Mouse (Mus musculus): ENCODE data around the gene Krt77. TPM values are rescaled to one million over a fixed set of nuclear protein-coding genes. Genes with fewer than 3 reads are reported as not detected.

Krt77 gene
- polyA plus RNA-seq (2015; fragmentation: Nextera tagmentation; extraction: Ambion mirVana) = 0.10 TPM in 1 of 2 replicates, not detected in the other

DNA sequence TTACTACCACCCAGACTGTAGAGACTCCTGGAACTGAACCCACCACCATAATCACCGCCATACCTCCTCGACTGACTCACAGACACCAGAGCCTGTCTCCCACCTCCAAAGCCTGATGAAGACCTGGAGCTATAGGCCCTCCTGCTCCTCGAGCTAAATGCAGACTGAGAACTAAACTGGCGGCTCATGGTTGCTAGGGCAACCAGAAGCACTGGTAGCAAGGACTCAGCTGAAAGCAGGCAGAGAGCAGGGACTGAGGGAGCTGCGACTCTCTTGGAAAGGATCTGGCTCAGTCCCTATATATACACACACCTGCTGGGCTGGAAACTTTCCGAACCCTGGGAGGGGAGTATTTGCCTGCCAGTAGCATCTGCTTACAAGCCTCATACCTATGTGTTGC is at the start of gene Krt77:
Gene Krt77, minus strand, starts transcription at position 275 of the 400 bp plus-strand sequence.
- no peaks in the 10 kb centered on the region for H3K36me3 ChIP-seq
- H3K27me3 ChIP-seq = 0 out of 2 replicates have a peak, but pooled peaks cover 15% of the 10 kb centered on the region
- 27% methylated on average over 6 of the region's 6 CpGs for WGBS
- H3K9ac ChIP-seq = no peak within 1 kb of the TSS
- ATAC-seq (ENCODE audit: low FRiP score) = no peak
- no peaks in the 10 kb centered on the region for H3K9me3 ChIP-seq
- H3K4me3 ChIP-seq = no peak within 1 kb of the TSS
- H3K4me1 ChIP-seq (replicated peaks) = no peaks in the 10 kb centered on the region; the same call in 1 of the 2 replicates
- no peak within 1 kb of the TSS for H3K4me2 ChIP-seq
- no peak within 1 kb of the TSS for H3K27ac ChIP-seq

DNA sequence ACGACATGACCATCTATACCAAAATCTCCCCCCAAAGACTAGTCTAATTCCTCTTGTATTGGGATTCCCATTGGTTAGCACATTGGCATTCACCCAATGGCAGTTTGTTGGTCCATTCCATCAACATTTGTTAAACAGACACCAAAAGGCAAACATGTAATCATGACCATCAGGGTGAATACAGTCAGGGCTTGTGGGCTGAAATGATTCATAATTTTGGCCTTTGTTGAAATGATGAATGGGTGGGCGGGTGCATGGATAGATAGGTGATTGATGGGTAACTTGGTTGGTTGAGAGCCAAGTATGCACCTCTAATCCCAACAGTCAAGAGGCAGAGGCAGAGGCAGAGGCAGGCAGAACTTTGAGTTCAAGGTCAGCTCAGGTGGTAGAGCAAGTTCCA is 46.6 kb upstream of the Krt77 start:
- Histone ChIP-seq H3K4me2 (no peak overlapping the region), H3K36me3 (no peaks in the 10 kb centered on the region), H3K27ac (no peak overlapping the region), H3K4me1 (replicated peaks) (no peaks in the 10 kb centered on the region), H3K9me3 (no peaks in the 10 kb centered on the region), H3K27me3 (no peaks in the 10 kb centered on the region), H3K9ac (no peak overlapping the region), H3K4me3 (no peak overlapping the region)
- no peak for ATAC-seq (ENCODE audit: low FRiP score)
- 77% methylated on average over 2 of the region's 2 CpGs for WGBS

DNA sequence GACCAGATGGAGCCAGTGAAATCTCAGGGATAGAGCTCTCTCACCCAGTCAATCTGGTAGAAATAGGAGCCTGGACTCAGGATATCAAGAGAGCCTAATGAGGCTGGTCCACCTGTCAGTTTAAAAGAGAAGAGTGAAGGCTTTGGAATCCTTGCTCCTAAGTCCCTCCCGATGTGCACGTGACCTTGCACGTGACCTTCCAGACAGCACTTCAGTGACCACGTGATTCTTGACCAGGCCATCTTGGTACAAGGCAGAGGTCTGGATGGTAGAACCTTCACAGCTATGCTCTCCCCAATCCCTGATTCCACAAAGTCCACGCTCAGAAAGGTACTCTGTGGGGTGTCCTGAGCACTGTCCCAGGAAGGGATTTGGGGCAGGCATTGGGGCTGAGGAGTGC is 35.3 kb upstream of the Krt77 start:
- Histone ChIP-seq H3K4me3 (no peak overlapping the region), H3K27ac (no peak overlapping the region), H3K4me2 (no peak overlapping the region), H3K36me3 (no peaks in the 10 kb centered on the region), H3K9ac (no peak overlapping the region), H3K9me3 (no peaks in the 10 kb centered on the region), H3K4me1 (replicated peaks) (peaks cover 8% of the 10 kb centered on the region), H3K27me3 (no peaks in the 10 kb centered on the region)
- no peak for ATAC-seq (ENCODE audit: low FRiP score)
- 83% methylated on average over 5 of the region's 5 CpGs for WGBS

DNA sequence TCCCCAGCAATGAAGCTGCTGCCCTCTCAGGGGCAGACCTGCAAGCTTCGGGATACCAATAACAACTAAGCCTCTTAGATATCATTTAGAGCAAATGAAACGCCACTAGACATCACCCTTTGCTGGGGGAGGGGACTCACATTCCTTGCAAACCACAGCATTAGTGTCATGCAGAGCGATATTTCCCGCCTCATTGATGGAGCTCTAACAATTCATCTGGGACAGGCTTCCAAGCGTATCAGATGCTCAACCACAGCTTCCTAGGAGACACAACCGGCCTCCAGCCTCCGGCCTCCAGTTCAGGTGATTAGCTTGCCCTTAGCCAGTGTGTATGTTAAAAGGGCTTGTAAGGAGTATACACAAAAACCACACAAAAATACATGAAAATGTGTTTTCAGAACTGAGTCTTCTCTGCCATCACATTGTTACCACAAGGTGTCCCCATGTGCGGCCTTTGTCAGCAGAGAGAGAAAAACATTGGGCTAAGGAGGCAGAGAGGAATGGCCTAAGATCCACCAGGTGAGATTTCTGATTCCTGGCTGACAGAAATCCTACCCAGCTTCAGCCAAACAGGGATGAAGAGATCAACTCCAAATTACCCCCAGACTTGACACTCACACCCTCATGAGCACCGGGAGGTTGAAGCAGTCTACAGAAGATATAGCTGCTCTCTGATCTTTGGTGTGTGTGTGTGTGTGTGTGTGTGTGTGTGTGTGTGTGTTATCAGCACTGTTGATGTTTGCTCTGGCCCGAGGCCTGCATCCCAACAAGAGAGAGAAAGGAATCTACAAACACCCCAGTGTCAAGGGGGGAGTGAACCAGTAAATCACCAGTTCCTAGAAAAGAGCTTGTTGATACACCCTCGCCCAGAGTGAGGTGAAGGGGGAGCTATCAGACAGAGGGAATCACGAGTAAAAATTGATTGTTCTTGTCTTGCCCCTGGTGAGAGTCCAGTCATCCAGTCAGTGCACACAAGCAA is 33.0 kb upstream of the Krt77 start:
- no peak overlapping the region for H3K4me2 ChIP-seq
- 49% methylated on average over 12 of the region's 12 CpGs for WGBS

GRCm38 (mm10) chr15:101895216-101895615 is 25.7 kb upstream of the Krt77 start:
- H3K9ac ChIP-seq = no peak overlapping the region
- 95% methylated on average over 4 of the region's 4 CpGs for WGBS
- no peaks in the 10 kb centered on the region for H3K36me3 ChIP-seq
- no peak for ATAC-seq (ENCODE audit: low FRiP score)
- 0 out of 2 replicates have a peak, but pooled peaks cover 6% of the 10 kb centered on the region for H3K27me3 ChIP-seq
- H3K4me3 ChIP-seq = no peak overlapping the region
- H3K27ac ChIP-seq = no peak overlapping the region
- H3K9me3 ChIP-seq = no peaks in the 10 kb centered on the region
- H3K4me2 ChIP-seq = no peak overlapping the region
- H3K4me1 ChIP-seq (replicated peaks) = no peaks in the 10 kb centered on the region

More for the DNA sequence above, 33.0 kb upstream of the Krt77 start:
- Histone ChIP-seq H3K4me1 (replicated peaks) (peaks cover 8% of the 10 kb centered on the region), H3K9me3 (no peaks in the 10 kb centered on the region), H3K4me3 (no peak overlapping the region), H3K9ac (no peak overlapping the region), H3K27ac (no peak overlapping the region), H3K36me3 (no peaks in the 10 kb centered on the region), H3K27me3 (no peaks in the 10 kb centered on the region)
- no peak for ATAC-seq (ENCODE audit: low FRiP score)

- no peaks in the 10 kb centered on the region for H3K4me1 ChIP-seq (replicated peaks)
- H3K36me3 ChIP-seq = no peaks in the 10 kb centered on the region
- no peaks in the 10 kb centered on the region for H3K9me3 ChIP-seq
- WGBS = 74% methylated on average over 4 of the region's 4 CpGs
- no peak within 1 kb of the TSS for H3K4me3 ChIP-seq
- 0 out of 2 replicates have a peak, but pooled peaks cover 6% of the 10 kb centered on the region for H3K27me3 ChIP-seq
- no peak for ATAC-seq (ENCODE audit: low FRiP score)
- no peak within 1 kb of the TSS for H3K27ac ChIP-seq
- H3K9ac ChIP-seq = no peak within 1 kb of the TSS
- no peak within 1 kb of the TSS for H3K4me2 ChIP-seq
Measured at GRCm38 (mm10) chr15:101892820-101893219, 23.3 kb upstream of the Krt77 start, which contains the start of gene Krt76. Gene Krt76 (minus strand): TSS chr15:101892920.

DNA sequence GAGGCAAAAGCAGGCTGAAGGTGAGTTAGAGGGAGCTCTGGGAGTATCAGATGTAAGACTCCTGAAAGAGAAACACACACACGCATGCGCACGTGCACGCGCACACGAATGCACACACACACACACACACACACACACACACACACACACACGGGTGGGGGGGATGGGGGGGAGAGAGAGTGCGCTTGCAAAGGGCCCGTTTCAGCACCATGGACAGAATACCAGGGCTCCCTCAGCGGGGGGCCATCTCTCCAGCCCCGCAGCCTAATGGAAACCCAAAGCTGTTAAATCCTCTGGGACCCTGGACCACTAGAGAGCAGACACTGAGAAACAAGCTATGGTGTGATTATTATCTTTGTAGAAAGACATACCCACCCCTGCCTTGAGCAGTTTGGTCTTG is 10.3 kb upstream of the Krt77 start:
- no peak for ATAC-seq (ENCODE audit: low FRiP score)
- 31% methylated on average over 11 of the region's 11 CpGs for WGBS
- Histone ChIP-seq H3K36me3 (no peaks in the 10 kb centered on the region), H3K4me2 (0 out of 2 replicates have a peak overlapping the region, but pooled peaks have one; percentile 21), H3K4me1 (replicated peaks) (no peaks in the 10 kb centered on the region), H3K9me3 (no peaks in the 10 kb centered on the region), H3K4me3 (no peak overlapping the region), H3K9ac (no peak overlapping the region), H3K27me3 (peaks cover 10% of the 10 kb centered on the region; the same call in 1 of the 2 replicates), H3K27ac (no peak overlapping the region)

DNA sequence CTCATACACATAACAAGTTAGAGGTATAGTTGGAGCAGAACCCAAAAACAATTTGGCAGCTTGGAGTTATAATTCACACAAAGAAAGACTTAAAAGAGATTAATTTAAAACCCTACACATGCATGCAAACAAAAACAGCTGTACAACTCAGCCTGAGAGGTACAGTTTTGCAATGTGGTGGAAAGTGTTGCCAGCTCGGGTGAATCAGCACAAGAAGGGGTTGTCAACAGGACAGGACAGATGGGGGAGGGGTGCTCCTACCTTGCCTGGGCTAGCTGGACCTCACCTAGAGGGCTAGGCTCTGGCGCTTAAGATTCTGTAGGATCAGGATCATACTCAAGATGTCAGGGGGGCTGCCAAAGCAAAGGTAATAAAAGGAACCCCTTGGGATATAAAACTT is 8.5 kb upstream of the Krt77 start:
- no peak overlapping the region for H3K4me2 ChIP-seq
- no peak overlapping the region for H3K27ac ChIP-seq
- H3K9me3 ChIP-seq = no peaks in the 10 kb centered on the region

GRCm38 (mm10) chr15:101874383-101874782 is 4.9 kb upstream of the Krt77 start:
- no peaks in the 10 kb centered on the region; the same call in 1 of the 2 replicates for H3K4me1 ChIP-seq (replicated peaks)
- ATAC-seq (ENCODE audit: low FRiP score) = no peak
- H3K4me2 ChIP-seq = no peak overlapping the region
- no peak overlapping the region for H3K4me3 ChIP-seq
- H3K9ac ChIP-seq = no peak overlapping the region
- 0 out of 2 replicates have a peak, but pooled peaks cover 15% of the 10 kb centered on the region for H3K27me3 ChIP-seq
- 93% methylated on average over 1 of the region's 1 CpGs for WGBS
- H3K36me3 ChIP-seq = no peaks in the 10 kb centered on the region
- H3K27ac ChIP-seq = no peak overlapping the region
- no peaks in the 10 kb centered on the region for H3K9me3 ChIP-seq

More for the DNA sequence above, 8.5 kb upstream of the Krt77 start:
- no peaks in the 10 kb centered on the region for H3K36me3 ChIP-seq
- H3K4me3 ChIP-seq = no peak overlapping the region
- no peak overlapping the region for H3K9ac ChIP-seq
- H3K4me1 ChIP-seq (replicated peaks) = no peaks in the 10 kb centered on the region
- 66% methylated on average over 2 of the region's 2 CpGs for WGBS
- H3K27me3 ChIP-seq = 0 out of 2 replicates have a peak, but pooled peaks cover 8% of the 10 kb centered on the region
- ATAC-seq (ENCODE audit: low FRiP score) = no peak

DNA sequence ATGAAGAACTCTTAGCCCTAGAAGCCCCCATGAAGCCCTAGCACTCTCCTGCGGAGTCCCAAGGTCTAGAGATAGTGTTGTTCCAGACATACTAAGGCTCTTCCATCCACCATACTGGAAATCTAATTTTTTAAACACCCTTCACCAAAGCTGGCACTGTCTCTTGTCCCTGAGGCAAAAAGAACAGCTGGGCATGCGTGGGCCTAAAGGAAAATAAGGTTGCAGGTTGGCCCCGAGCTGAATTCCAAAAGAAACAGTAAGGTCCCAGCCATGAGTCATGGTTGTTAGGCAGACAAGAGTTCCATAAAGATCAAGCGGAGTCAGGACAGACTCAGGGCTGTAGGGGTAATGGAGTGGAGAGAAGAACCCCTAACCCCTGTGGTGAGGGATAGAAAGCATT is 3.7 kb upstream of the Krt77 start:
- no peak for ATAC-seq (ENCODE audit: low FRiP score)
- H3K27ac ChIP-seq = no peak overlapping the region
- H3K27me3 ChIP-seq = 0 out of 2 replicates have a peak, but pooled peaks cover 12% of the 10 kb centered on the region
- H3K9me3 ChIP-seq = no peaks in the 10 kb centered on the region
- 51% methylated on average over 4 of the region's 4 CpGs for WGBS
- no peak overlapping the region for H3K4me3 ChIP-seq
- H3K9ac ChIP-seq = no peak overlapping the region
- H3K4me2 ChIP-seq = no peak overlapping the region
- no peaks in the 10 kb centered on the region for H3K36me3 ChIP-seq
- no peaks in the 10 kb centered on the region; the same call in 1 of the 2 replicates for H3K4me1 ChIP-seq (replicated peaks)

DNA sequence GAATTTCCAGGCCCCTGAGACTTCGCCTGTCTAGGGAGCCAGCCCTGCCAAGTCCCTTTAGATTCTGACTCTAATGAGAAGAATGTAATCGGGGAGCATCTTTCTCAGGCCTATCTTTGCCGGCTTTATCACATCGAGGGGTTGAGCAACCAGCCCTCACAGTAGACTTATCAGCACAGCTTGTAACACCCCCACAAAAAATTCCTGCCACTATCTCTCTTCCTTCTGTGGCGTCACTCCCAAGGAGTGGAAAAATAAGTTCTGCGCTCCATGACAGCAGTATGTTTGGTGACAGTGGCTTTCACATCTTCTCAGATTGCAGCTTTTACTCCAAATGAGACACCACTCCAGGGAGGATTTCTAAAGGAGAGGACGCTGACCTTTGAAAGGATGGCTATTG is 2.8 kb downstream of the Krt77 start:
- ATAC-seq (ENCODE audit: low FRiP score) = no peak
- Histone ChIP-seq H3K27ac (no peak overlapping the region), H3K27me3 (peaks cover 12% of the 10 kb centered on the region; the same call in 1 of the 2 replicates), H3K4me1 (replicated peaks) (no peaks in the 10 kb centered on the region; the same call in 1 of the 2 replicates), H3K9ac (no peak overlapping the region), H3K9me3 (no peaks in the 10 kb centered on the region), H3K4me3 (no peak overlapping the region), H3K4me2 (no peak overlapping the region), H3K36me3 (no peaks in the 10 kb centered on the region)
- 80% methylated on average over 7 of the region's 7 CpGs for WGBS

- ATAC-seq (ENCODE audit: low FRiP score) = peak; percentile 57; the same call in 1 of the 2 replicates
- WGBS = 60% methylated on average over 13 of the region's 13 CpGs
- Histone ChIP-seq H3K36me3 (no peaks in the 10 kb centered on the region), H3K27ac (no peak overlapping the region), H3K4me3 (peak overlapping the region; percentile 49; the same call in 1 of the 2 replicates), H3K9me3 (no peaks in the 10 kb centered on the region), H3K4me1 (replicated peaks) (peaks cover 23% of the 10 kb centered on the region), H3K4me2 (peak overlapping the region; percentile 81), H3K27me3 (peaks cover 54% of the 10 kb centered on the region), H3K9ac (no peak overlapping the region)
Measured at GRCm38 (mm10) chr15:101860421-101861130, 8.9 kb downstream of the Krt77 start.
